Mouse (Mus musculus) spleen, postnatal 14 days (tissue): Measurements from ENCODE around the gene Cebpg.
A peak's percentile ranks its signal among the peaks of the same experiment; 100 is the strongest.

Experiments used
- DNase-seq, 2 experiments: peaks; one replicate each; pipeline ENCODE4 v3.0.0; 2021 to 2022; ENCODE audit warnings: low spot score in 2 of 2

The Cebpg gene

DNA sequence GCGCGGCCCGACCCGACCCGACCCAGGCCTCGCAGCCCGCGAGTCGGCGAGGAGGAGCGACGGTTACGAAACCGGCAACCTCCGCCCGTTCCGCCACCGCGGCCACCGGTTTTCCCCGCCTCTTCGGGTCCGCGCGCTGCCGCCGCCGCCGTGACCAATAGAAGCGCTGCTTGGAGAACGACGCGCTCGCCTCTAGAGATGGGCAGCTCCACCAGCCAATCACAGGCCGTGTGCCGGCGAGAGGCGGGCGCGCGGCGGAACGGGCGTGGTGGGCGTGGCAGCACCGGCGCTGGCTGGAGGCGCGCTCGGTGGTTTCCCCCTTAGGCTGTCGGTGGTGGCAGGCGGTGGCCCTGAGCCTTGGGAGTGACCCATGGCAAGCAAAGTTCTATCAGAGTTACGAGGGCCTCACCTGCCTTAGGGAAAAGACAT, at the start of gene Cebpg:
Gene Cebpg (minus strand): TSS at position 138 of the 429 bp plus-strand sequence.
- DNase-seq, result peak; percentile 98 to 99

GRCm38 (mm10) chr7:35099528-35099927, 43.2 kb upstream of the Cebpg start:
- DNase-seq, result no peak

- DNase-seq, result no peak
These were observed 42.4 kb upstream of the Cebpg start for GRCm38 (mm10) chr7:35098777-35099176.

- DNase-seq, result no peak
These were observed 38.8 kb upstream of the Cebpg start for GRCm38 (mm10) chr7:35094975-35095678.

- DNase-seq, result no peak
These were observed 34.2 kb upstream of the Cebpg start for GRCm38 (mm10) chr7:35090550-35090949.

DNA sequence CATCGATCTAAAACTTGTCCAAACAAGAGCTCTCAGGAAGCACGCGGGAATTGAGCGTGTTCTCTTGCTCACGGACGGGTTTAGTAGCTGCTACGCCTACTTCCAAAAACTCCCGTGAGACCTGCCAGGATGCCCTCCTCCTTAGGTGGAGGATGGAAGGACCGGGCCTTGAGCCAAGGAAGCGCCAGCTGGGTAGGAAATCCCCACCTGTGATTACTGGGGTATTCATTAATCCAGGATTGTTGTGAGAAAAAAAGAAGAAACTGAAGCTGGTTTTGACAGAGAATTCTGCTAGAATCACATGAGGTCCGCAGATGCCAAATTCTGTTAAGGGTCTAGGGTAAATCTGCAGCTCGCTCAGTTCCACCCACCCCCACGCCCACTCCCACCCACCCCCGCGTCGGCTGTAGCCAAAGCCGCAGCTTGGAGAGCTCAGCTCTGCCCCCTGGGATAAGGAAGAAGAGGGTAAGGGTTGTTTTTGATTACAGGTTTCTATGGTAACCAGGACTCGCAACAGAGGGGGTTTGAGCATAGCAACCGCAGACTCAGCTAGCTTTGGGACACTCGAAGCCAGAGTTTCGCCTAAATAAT, 30.0 kb upstream of the Cebpg start:
- no peak for DNase-seq

DNA sequence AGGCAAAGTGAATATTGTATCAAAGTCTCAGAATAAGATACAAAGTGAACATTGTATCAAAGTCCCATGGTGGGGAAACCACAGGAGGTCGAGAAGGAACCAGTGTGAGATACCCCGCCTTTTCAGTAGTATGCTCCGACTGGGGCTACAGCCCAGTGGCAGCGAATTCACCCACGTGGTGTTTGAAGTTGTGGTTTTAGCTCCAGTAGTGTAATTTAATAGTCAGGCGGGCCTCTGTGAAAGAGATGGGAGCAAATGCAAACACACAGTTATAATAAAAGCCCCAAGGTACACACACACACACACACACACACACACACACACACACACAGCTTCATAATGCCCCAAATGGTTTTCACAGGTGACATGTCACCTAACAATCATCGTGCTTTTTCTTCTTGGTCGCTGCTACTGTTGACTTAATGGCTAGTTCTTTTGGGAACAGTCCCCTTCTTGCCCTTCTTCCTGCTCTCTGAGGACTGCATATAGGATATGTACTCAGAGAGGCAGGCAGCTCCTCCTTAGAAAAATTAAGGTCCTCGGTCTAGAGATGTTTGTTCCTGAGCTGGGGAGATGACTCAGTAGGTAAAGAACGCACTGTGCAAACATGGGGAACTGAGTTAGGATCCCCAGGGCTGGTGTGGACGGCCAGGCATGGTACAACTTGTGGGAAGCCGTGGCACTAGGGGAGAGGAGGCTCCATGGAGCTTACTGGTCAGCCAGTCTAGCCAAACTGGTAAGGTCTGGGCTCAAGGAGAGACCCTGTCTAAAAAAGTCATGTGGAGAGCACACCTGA, 28.4 kb upstream of the Cebpg start:
- no peak for DNase-seq

GRCm38 (mm10) chr7:35081406-35082104, 25.2 kb upstream of the Cebpg start:
- no peak for DNase-seq

DNA sequence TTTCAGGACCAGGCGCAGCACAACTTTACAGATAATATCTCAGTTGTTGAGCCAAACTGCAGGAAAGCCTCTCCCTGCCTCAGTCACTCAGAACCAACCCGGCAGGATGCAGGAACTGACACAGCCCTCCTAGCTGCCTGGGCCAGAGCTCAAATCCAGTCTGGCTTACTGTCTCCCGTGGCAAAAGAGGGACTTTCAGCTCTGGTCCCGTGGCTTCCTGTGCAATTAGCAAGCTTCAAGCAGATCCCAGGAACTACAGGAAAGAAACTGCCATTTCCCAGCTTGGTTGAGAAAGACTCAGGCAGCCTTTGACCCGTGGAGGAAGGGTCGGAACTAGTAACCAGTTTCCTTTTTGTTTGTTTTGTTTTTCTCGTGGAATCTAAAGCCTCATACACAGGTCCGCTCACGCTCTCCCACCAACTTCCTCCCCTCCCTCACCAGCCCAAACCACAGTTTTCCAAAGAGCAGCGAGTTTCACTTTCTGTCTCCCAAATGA, 24.5 kb upstream of the Cebpg start:
- DNase-seq, result no peak

- DNase-seq, result no peak
These were observed 20.3 kb upstream of the Cebpg start for GRCm38 (mm10) chr7:35076645-35077044.

DNA sequence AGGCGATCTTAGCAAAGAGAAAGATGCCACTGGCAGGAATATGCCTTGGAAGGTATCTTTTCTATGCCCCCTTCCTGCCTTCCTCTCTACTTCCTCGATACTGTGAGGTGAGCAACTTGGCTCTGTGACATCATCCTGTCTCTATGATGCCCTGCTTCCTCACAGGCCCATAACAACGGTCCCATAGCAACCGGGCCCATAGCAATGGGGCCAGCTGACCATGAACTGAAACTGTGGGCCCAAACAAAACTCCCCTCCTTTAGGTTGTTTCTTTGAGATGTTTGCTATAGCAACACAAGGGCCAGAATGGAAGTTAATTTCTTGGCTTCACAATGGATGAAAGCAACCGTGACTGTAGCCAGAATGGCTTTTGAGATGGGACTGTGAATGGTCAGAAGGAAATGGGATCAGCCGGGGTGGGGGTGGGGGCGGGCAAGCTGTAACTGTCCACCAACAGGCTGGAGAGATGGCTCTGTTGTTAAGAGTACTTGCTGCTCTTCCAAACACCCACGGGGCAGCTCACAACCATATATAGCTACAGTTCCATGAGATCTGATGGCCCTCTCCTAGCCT, 10.4 kb upstream of the Cebpg start:
- no peak for DNase-seq

- DNase-seq, result no peak
These were observed 9.6 kb upstream of the Cebpg start for GRCm38 (mm10) chr7:35065958-35066357.

DNA sequence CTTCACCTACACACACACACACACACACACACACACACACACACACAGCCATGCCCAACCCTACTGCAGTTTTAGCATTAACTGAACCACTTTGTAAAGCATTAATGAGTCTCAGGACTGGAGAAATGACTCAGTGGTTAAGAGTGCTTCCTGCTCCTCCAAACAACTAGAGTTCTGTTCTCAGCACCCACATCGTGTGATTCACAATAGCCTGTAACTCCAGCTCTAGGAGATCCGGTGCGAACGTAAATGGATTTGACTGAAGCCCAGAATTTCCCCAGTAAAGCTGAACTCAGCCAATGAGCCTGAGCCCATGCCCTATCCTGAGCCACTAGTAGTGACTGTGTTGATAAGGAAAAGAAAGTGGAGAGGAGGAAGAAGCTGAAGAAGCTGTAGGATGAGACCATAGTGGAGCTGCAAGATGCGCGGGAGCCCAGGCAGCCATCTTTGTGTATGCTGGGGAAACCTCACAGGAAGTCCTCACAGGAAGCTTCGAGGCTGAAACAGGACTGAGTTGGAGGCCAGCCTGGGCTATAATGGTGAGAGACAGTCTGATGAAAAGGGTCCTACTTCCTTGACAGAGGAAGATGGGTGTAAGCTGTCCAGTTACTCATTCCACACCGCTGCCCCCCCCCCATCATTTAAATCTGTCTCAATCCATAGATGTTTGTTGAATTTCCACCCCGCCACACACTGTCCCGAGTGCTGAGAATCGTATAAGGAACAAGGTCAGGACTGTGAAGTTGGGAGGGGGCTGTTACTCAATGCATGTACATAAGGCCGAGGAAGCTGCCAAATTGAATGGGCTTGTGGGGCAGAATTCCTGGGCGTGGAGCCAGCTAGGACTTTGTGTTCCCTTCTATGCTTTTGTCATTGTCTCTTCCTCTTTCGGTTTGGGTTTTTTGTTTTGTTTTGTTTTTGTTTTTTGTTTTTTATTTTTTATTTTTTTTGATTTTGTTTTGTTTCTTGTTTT, 8.2 kb upstream of the Cebpg start:
- no peak for DNase-seq

DNA sequence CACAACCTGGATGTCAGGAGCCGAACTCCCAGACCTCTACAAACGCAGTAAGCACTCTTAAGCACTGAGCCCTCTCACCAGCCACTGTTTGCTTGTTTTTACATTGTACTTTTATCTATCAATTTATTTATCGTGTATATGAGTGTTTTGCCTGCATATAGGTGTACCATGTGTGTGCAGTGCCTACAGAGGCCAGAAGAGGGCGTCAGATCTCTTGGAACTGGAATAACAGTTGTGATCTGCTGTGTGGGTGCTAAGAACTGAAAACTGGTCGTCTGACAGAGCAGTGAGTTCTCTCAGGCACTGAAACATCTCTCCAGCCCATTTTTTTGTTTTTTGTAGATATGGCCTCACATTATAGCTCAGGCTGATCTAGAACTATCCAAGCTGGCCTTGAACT, 3.1 kb upstream of the Cebpg start:
- no peak for DNase-seq

GRCm38 (mm10) chr7:35058329-35058728, 2.0 kb upstream of the Cebpg start:
- no peak for DNase-seq

DNA sequence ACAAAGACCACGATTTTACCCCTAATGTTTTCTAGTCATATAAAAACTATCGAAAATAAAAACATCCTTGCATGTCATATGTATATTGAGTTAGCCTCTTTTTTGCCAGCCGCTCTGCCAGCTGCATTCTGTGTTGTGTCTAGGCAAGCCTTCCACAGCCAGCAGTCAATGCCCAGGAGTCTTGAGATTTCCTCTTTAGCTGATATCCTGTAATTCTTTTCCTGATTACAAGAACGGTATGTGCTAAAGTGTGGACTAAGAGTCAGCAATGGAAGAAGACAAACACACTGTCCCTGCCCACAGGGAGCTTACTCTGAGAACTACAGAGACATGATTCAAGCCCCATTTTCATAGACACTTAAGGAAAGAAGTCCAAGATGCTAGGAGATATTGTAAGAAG, 1.2 kb upstream of the Cebpg start:
- DNase-seq, result no peak

- no peak for DNase-seq
These were observed 626 bp upstream of the Cebpg start for GRCm38 (mm10) chr7:35056999-35057398.

DNA sequence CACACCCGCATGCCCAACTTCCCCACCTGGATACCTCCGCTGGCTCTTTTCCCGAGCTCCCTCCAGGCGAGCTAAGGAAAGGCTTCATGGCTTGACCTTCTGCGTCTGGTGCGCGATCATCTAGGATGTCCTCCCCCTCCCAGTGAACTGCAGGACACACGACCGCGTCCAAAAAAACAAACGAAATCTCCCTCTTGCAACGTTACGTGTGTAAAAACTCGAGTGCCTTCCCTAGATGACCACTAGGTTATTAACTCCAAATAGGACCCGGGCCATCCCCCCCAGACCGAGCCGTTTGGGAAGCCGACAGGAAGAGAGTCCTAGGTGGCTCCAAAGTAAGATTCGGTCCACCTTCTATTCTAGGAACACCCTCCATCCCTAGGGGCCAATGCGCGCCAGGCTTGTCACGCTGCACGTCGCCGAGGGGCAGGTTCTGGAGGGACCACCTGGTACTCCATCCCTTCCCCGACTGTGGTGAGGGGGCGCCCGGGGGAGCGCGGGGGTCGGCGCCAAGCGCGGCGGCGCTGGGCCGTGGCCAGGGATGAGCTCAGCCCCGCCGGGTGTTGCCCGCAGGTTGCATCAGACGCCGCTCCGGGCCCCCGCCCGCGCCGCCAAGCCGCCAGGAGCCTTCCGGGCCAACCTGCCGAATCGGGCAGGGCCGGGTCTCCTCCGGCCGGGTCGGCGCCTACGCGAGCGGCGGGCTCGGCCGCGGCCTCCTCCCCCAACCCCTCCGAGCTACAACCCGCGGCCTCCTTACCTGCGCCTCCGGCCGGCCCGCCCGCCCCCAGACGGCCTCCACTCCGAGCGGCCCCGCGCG, 546 bp downstream of the Cebpg start:
- DNase-seq, result peak; percentile 52 to 61

- no peak for DNase-seq
These were observed 1.3 kb downstream of the Cebpg start for GRCm38 (mm10) chr7:35054977-35055618.
